ENCODE assay signal across 13 mouse cellular contexts in the genomic region with DNA sequence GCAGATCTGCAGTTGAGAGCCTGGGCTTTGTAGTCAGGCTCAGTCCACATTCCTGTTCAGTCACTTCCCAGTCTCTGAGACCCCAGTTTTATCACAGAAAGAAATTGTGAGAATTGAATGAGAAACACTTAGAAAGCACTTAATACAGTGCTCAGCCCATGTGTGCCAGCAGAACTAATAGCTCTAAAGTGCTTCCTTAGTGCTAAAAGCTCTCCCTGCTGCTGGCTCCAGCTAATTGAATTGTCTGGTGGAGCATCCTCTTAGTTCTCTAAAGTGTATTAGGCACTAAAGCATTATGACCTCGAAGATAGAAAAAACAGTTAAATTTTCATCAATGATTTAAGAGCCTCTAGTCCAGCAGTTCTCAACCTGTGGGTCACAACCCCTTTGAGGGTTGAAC.
"Had no signal": no experiment of that assay in that cellular context is flagged by ENCODE, and none has a peak within 500 bp of the region (broad histone marks: within the 10 kb centered on the region; RNA-seq: fewer than 3 reads in every experiment).

No protein-coding gene starts in this region.

- H3K27me3 ChIP-seq: limb, embryonic 12.5 days; liver, embryonic 13.5 days; lung, embryonic 15.5 days had no signal

- H3K9ac ChIP-seq: limb, embryonic 12.5 days; liver, embryonic 13.5 days; liver, postnatal 0 days; lung, embryonic 15.5 days had no signal

- H3K4me3 ChIP-seq: limb, embryonic 12.5 days; liver, embryonic 13.5 days; lung, embryonic 15.5 days had no signal

- H3K27ac ChIP-seq: kidney, postnatal 0 days; limb, embryonic 12.5 days; liver, embryonic 13.5 days; lung, embryonic 15.5 days; stomach, postnatal 0 days had no signal

- H3K4me2 ChIP-seq: limb, embryonic 12.5 days; liver, embryonic 13.5 days; lung, embryonic 15.5 days had no signal

- ATAC-seq: liver, postnatal 0 days had no signal

- H3K4me1 ChIP-seq: limb, embryonic 12.5 days; lung, embryonic 15.5 days had no signal

- H3K9me3 ChIP-seq: limb, embryonic 12.5 days; liver, embryonic 13.5 days; lung, embryonic 15.5 days had no signal

- DNase-seq: kidney, adult 9 months; kidney, postnatal 36 days; layer of hippocampus, adult 9-11 months; liver; liver, embryonic 13.5 days; liver, postnatal 0 days; lung, postnatal 14 days; midbrain, embryonic 14.5 days; thymus, postnatal 4 days had no signal
